Mouse (Mus musculus) ZHBTc4 (cell line): ENCODE results near the gene Cish.

Experiments used
- DNase-seq: peaks from one replicate; pipeline ENCODE4 v3.0.0-alpha.2; 2011; ENCODE audit warnings: low read depth, low spot score

Gene Cish

DNA sequence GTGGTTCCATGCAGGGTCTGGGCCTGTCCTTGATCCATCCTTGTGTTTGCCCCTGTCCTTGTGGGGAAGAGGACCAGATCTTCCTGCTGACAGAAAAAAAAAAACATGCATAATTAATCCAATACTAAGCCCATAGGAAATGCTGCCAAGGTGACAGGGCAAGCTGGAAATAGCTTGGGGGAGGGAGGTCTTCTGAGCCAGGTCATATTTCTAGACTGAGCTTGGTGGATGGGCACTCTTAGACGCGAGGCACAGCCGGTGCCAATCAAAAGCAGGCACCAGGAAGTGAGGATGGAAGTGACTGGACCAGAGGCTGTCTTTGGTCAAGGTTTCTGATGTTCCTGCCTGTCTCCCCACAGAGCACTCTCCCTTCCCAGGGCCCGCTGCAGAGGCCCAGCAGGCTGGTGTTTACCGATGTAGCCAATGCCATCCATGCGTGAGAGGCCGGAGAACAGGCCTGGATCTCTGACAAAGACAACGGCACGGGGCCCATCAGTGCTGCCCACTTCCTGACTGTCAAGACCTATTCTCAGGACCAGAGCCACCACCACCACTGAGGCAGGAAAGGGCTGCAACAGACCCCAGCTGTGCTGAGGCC lies 51.9 kb downstream of the Cish start:
- no peak for DNase-seq

DNA sequence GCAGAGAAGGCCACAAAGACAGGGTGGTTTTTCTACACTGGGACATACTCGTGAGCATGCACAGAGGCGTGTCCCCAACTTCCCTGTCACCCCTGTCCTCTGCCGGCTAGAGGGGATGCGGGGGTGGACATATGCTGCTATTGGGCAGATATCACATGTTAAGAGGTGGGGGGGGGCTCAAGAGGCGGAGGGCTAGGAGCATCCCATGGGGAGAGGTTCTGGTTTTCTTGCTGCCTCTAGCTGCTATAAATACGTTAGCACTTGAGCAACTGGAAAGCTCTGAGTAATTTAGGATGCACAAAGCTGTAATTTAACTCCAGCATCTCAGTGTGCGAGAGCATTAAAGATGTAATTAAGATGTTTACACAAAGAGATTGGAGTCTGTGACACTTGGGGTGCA lies 53.5 kb downstream of the Cish start:
- DNase-seq: no peak
